ENCODE assay signal across 8 mouse cellular contexts in genomic region chr10:69534716-69535115, GRCm38 (mm10).
A peak's percentile ranks its signal among the peaks of the same experiment; 100 is the strongest.
DNase-seq lines count a peak whose midpoint lies in the region; ATAC-seq and TF ChIP-seq lines count a peak whose summit lies in the region.

No protein-coding gene starts in this region.

- no peak overlapping the region for H3K27ac ChIP-seq in cerebellum, adult 2 months (ENCODE audit: insufficient read depth, low read length)
- no peak overlapping the region for H3K27ac ChIP-seq in liver, embryonic 11.5 days (ENCODE audit: low read depth, low read length)
- H3K27ac ChIP-seq in limb, embryonic 10.5 days = 0 out of 2 replicates have a peak overlapping the region, but pooled peaks have one; percentile 88

- 4% methylated on average over 9 of the region's 9 CpGs for WGBS in cerebellum, adult 2 months
- WGBS in liver, embryonic 11.5 days = 77% methylated on average over 9 of the region's 9 CpGs
- 63% methylated on average over 9 of the region's 9 CpGs for WGBS in limb, embryonic 10.5 days

- no peaks in the 10 kb centered on the region for H3K9me3 ChIP-seq in liver, embryonic 11.5 days (ENCODE audit: control insufficient read depth, low read length)
- H3K9me3 ChIP-seq in limb, embryonic 10.5 days (replicated peaks) = no peaks in the 10 kb centered on the region

- no peak overlapping the region for H3K9ac ChIP-seq in liver, embryonic 11.5 days (ENCODE audit: low read depth, low read length)

- peak overlapping the region; percentile 68 for H3K4me3 ChIP-seq in cerebellum, adult 2 months (replicated peaks; ENCODE audit: insufficient read depth, low read depth, low read length)
- H3K4me3 ChIP-seq in liver, embryonic 11.5 days (ENCODE audit: low read depth, low read length) = peak overlapping the region; percentile 17; the same call in 1 of the 2 replicates
- peak overlapping the region; percentile 61 for H3K4me3 ChIP-seq in limb, embryonic 10.5 days

- H3K4me1 ChIP-seq in cerebellum, adult 2 months (ENCODE audit: control insufficient read depth, insufficient read depth, low read length) = no peaks in the 10 kb centered on the region
- H3K4me1 ChIP-seq in liver, embryonic 11.5 days (replicated peaks; ENCODE audit: control insufficient read depth, insufficient read depth, low read length) = no peaks in the 10 kb centered on the region
- peaks cover 44% of the 10 kb centered on the region for H3K4me1 ChIP-seq in limb, embryonic 10.5 days

- no peak for TF ChIP-seq POLR2A in cerebellum, adult 2 months (IDR thresholded peaks at IDR 0.05; ENCODE audit: borderline replicate concordance, insufficient read depth, low read length)

- ATAC-seq in liver, embryonic 11.5 days (replicated peaks; ENCODE audit: low FRiP score) = no peak

- DNase-seq in cerebellum, adult 2 months = peak; percentile 17 to 21
- no peak for DNase-seq in cerebellum, adult 9-10 months
- DNase-seq in liver, embryonic 11.5 days (ENCODE audit: low spot score) = no peak
- no peak for DNase-seq in liver
- DNase-seq in limb, embryonic 10.5 days (ENCODE audit: low spot score) = peak; percentile 39
- DNase-seq in retina, embryonic 14.5 days (ENCODE audit: low spot score) = peak; percentile 45
- no peak for DNase-seq in thymus, postnatal 14 days
- no peak for DNase-seq in layer of hippocampus, adult 8-10 months (ENCODE audit: low spot score in 2 of 2)

- no peaks in the 10 kb centered on the region for H3K27me3 ChIP-seq in cerebellum, adult 2 months (ENCODE audit: control insufficient read depth, insufficient read depth, low read length)
- no peaks in the 10 kb centered on the region for H3K27me3 ChIP-seq in liver, embryonic 11.5 days (replicated peaks; ENCODE audit: control insufficient read depth, insufficient read depth, low read length)
- no peaks in the 10 kb centered on the region for H3K27me3 ChIP-seq in limb, embryonic 10.5 days (ENCODE audit: low read depth, poor library complexity, severe bottlenecking)

- H3K4me2 ChIP-seq in liver, embryonic 11.5 days = peak overlapping the region; percentile 61

- H3K36me3 ChIP-seq in liver, embryonic 11.5 days (ENCODE audit: control insufficient read depth, insufficient read depth, low read length) = no peaks in the 10 kb centered on the region
- H3K36me3 ChIP-seq in limb, embryonic 10.5 days = peaks cover 2% of the 10 kb centered on the region; the same call in 1 of the 2 replicates

- TF ChIP-seq CTCF in cerebellum, adult 2 months (IDR thresholded peaks at IDR 0.05; ENCODE audit: borderline replicate concordance, insufficient read depth, low read depth, low read length) = no peak

Comparison
In these comparisons a context has a peak if more than half of its experiments do, and no peak if none do; other contexts are left out.
1. DNase-seq: peak in cerebellum, adult 2 months (2 of 2), limb, embryonic 10.5 days (single experiment) and retina, embryonic 14.5 days (single experiment); none in cerebellum, adult 9-10 months (single experiment), liver, embryonic 11.5 days (single experiment), liver (single experiment), thymus, postnatal 14 days (single experiment) and layer of hippocampus, adult 8-10 months (0 of 2).
2. H3K4me3 ChIP-seq: peak in every context shown above with its lines; median percentile 68 in cerebellum, adult 2 months; 61 in limb, embryonic 10.5 days; 17 in liver, embryonic 11.5 days.